Mouse (Mus musculus) retina, postnatal 1 day (tissue): ENCODE results near the gene Tmc8.
A peak's percentile ranks its signal among the peaks of the same experiment; 100 is the strongest.
"Not testable (repeated sequence)": the region's sequence is repeated elsewhere in the genome, so short reads cannot be mapped to it uniquely, and the experiment has no call there.

Source experiments
- DNase-seq: peaks from one replicate; pipeline ENCODE4 v3.0.0-alpha.2; 2012

The Tmc8 gene

GRCm38 (mm10) chr11:117798160-117798541 is 16.3 kb downstream of the Tmc8 start:
- no peak for DNase-seq

GRCm38 (mm10) chr11:117799174-117799573 is 17.3 kb downstream of the Tmc8 start:
- DNase-seq: no peak

- no peak for DNase-seq
Observed at GRCm38 (mm10) chr11:117800038-117800437, 18.2 kb downstream of the Tmc8 start.

- no peak for DNase-seq
Observed at GRCm38 (mm10) chr11:117801650-117802049, 19.8 kb downstream of the Tmc8 start.

- DNase-seq: no peak
Observed at GRCm38 (mm10) chr11:117803166-117803688, 21.4 kb downstream of the Tmc8 start.

- DNase-seq: no peak
Observed at GRCm38 (mm10) chr11:117806781-117807180, 24.9 kb downstream of the Tmc8 start.

- DNase-seq: peak; percentile 86
Observed at GRCm38 (mm10) chr11:117809407-117810311, 27.8 kb downstream of the Tmc8 start, which contains the start of the genes Gm20708 and Syngr2. Gm20708 (plus strand) TSS chr11:117809668. Syngr2 (plus strand) TSS chr11:117809668.

- DNase-seq: peak; percentile 92
Observed at GRCm38 (mm10) chr11:117810401-117811046, 28.6 kb downstream of the Tmc8 start.

GRCm38 (mm10) chr11:117813867-117814266 is 32.0 kb downstream of the Tmc8 start:
- no peak for DNase-seq

- DNase-seq: no peak
Observed at GRCm38 (mm10) chr11:117814704-117815366, 33.0 kb downstream of the Tmc8 start.

- not testable (repeated sequence) for DNase-seq
Observed at GRCm38 (mm10) chr11:117815850-117816249, 34.0 kb downstream of the Tmc8 start.

GRCm38 (mm10) chr11:117816389-117816996 is 34.6 kb downstream of the Tmc8 start:
- no peak for DNase-seq

- DNase-seq: no peak
Observed at GRCm38 (mm10) chr11:117819095-117819494, 37.2 kb downstream of the Tmc8 start.

GRCm38 (mm10) chr11:117820173-117820572 is 38.3 kb downstream of the Tmc8 start:
- no peak for DNase-seq

GRCm38 (mm10) chr11:117821868-117822267 is 40.0 kb downstream of the Tmc8 start:
- no peak for DNase-seq

- no peak for DNase-seq
Observed at GRCm38 (mm10) chr11:117822728-117823241, 40.9 kb downstream of the Tmc8 start.

GRCm38 (mm10) chr11:117823411-117823810 is 41.5 kb downstream of the Tmc8 start:
- DNase-seq: no peak

- DNase-seq: peak; percentile 88
Observed at GRCm38 (mm10) chr11:117824060-117824969, 42.4 kb downstream of the Tmc8 start.

- DNase-seq: peak; percentile 90
Observed at GRCm38 (mm10) chr11:117825333-117826101, 43.6 kb downstream of the Tmc8 start, which contains the start of the genes Afmid and Tk1. Afmid (plus strand) TSS chr11:117825924. Tk1 (minus strand) TSS chr11:117826092.

GRCm38 (mm10) chr11:117826164-117826563 is 44.3 kb downstream of the Tmc8 start:
- DNase-seq: peak; percentile 52
